Mouse (Mus musculus): ENCODE results near the gene Xpnpep2.

DNA sequence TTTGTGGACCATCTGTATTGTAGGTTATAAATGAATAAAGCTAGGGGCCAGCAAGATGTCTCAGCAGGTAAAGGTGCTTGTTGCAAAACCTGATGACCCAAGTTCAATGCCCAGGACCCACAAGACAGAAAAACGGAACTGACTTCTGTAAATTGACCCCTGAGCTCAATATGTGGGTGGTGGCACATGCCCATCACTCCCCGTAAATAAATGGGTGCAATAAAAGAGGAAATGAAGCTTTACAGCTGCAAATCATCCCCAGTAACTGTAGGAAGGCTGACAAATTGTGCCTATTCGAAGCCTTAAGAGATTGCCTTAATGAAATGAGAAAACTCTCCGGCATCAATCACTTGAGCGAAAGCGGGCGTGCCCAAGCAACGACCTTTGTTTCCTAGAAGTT is 11.9 kb upstream of the Xpnpep2 start:
- TF ChIP-seq CTCF (IDR thresholded peaks at IDR 0.05; ENCODE audit: borderline replicate concordance, control insufficient read depth, extremely low read depth, insufficient read depth, low read length, poor library complexity) (no peak), POLR2A (IDR thresholded peaks at IDR 0.05; ENCODE audit: control insufficient read depth, extremely low read depth, insufficient read depth, low read length, poor library complexity) (no peak)

All from thymus, adult 2 months (tissue).